Mouse (Mus musculus) heart, adult 2 months (tissue): ENCODE results near the gene Urgcp. TPM values are rescaled to one million over a fixed set of nuclear protein-coding genes. Genes with fewer than 3 reads are reported as not detected.

ENCODE experiments used
- DNase-seq, 2 experiments: peaks; one replicate each; pipeline ENCODE4 v3.0.0; 2021
- H3K27ac ChIP-seq: fragments of 200-600 bp; 2 replicates; pipeline ENCODE4 v1.8.1; 2022
- H3K27me3 ChIP-seq: fragments of 200-500 bp; 2 replicates; pipeline ENCODE4 v1.6.1; 2012; ENCODE audit warnings: mild to moderate bottlenecking, low read length, inconsistent platforms, mixed read lengths; ENCODE audit not compliant: control insufficient read depth, insufficient read depth
- H3K36me3 ChIP-seq: fragments of 200-500 bp; 2 replicates; pipeline ENCODE4 v1.6.1; 2012; ENCODE audit warnings: low read length, inconsistent platforms; ENCODE audit not compliant: control insufficient read depth, insufficient read depth
- H3K4me1 ChIP-seq: fragments of 200-500 bp; 2 replicates; pipeline ENCODE4 v1.6.1; 2011; ENCODE audit warnings: low read length; ENCODE audit not compliant: control insufficient read depth, insufficient read depth
- H3K4me3 ChIP-seq: fragments of 200-600 bp; 2 replicates; pipeline ENCODE4 v1.8.1; 2022
- H3K79me2 ChIP-seq: fragments of 200-500 bp; replicated peaks from 2 replicates; pipeline ENCODE4 v1.6.1; 2012; ENCODE audit warnings: mild to moderate bottlenecking, inconsistent platforms, low read length, moderate library complexity, mixed read lengths; ENCODE audit not compliant: control insufficient read depth, insufficient read depth
- H3K9ac ChIP-seq: fragments of 200-500 bp; 2 replicates; pipeline ENCODE4 v1.6.1; 2012; ENCODE audit warnings: low read depth, mild to moderate bottlenecking, control low read depth, inconsistent platforms, low read length, mixed read lengths
- CTCF ChIP-seq: fragments of 200-600 bp; IDR thresholded peaks from 2 replicates; pipeline ENCODE4 v1.8.1; 2022; ENCODE audit warnings: antibody characterized with exemption, mild to moderate bottlenecking, moderate library complexity
- EP300 ChIP-seq: fragments of 200-500 bp; IDR thresholded peaks from 2 replicates; pipeline ENCODE4 v1.6.1; 2011; ENCODE audit warnings: low read depth, low read length, control low read depth; ENCODE audit not compliant: insufficient read depth
- POLR2A ChIP-seq: fragments of 200-500 bp; IDR thresholded peaks from 2 replicates; pipeline ENCODE4 v1.6.1; 2011; ENCODE audit warnings: mild to moderate bottlenecking, low read depth, low read length, control low read depth; ENCODE audit not compliant: insufficient read depth
- WGBS: fragments of 180-500 bp; shearing (Covaris S2); methylation state at CpG from one replicate; pipeline ENCODE4 v1.1.7; 2018; 5-methylcytosine and 5-hydroxymethylcytosine counted together
- intact Hi-C: fragments of 180-260 bp; cut with DNase I; formaldehyde crosslinking; loops from one replicate; pipeline ENCODE4 v1.15.1; 2025
- polyA plus RNA-seq: library from polyadenylated mRNA; depleted of rRNA; stranded (reverse); fragments of >200 nt; gene quantifications from 2 replicates; pipeline ENCODE4 v1.2.3, GENCODE M21; 2012
- total RNA-seq, 2 experiments: library from RNA; stranded (reverse); gene quantifications; 2 replicates each; pipeline ENCODE4 v1.2.3; 2021

Urgcp gene
- total and polyA plus RNA-seq, 3 experiments: 26.1 to 69.8 (median 58.5) TPM

- H3K79me2 ChIP-seq: peaks cover 2% of the 10 kb centered on the region
- no peak for TF ChIP-seq EP300
- no peak for TF ChIP-seq CTCF
- no peak for TF ChIP-seq POLR2A
- peak overlapping the region; percentile 96 for H3K4me3 ChIP-seq
- WGBS: 43% methylated on average over 6 of the region's 6 CpGs
- H3K27me3 ChIP-seq: no peaks in the 10 kb centered on the region
- H3K27ac ChIP-seq: peak overlapping the region; percentile 91
- DNase-seq: no peak
- intact Hi-C loops: loop anchor here (2.0 to 5.0 kb wide), 5 partner anchors 47 to 302 kb away; no protein-coding TSS in a partner anchor
- no peaks in the 10 kb centered on the region for H3K36me3 ChIP-seq
- H3K9ac ChIP-seq: peak overlapping the region; percentile 79
- H3K4me1 ChIP-seq: peaks cover 6% of the 10 kb centered on the region
Observed at GRCm38 (mm10) chr11:5789071-5789753, 27.0 kb upstream of the Urgcp start.

- under 1% methylated on average over 74 of the region's 74 CpGs for WGBS
- H3K79me2 ChIP-seq: peaks cover 2% of the 10 kb centered on the region
- H3K4me3 ChIP-seq: peak within 1 kb of the TSS; percentile 96
- H3K4me1 ChIP-seq: peaks cover 6% of the 10 kb centered on the region
- no peaks in the 10 kb centered on the region for H3K27me3 ChIP-seq
- intact Hi-C loops: loop anchor here (1.0 to 5.0 kb wide), 6 partner anchors 25 to 301 kb away; no protein-coding TSS in a partner anchor
- peak within 1 kb of the TSS; percentile 79 for H3K9ac ChIP-seq
- DNase-seq: peak; percentile 98
- TF ChIP-seq CTCF (peak; percentile 83), EP300 (peak; percentile 51; the same call in 1 of the 2 replicates), POLR2A (peak; percentile 97)
- no peaks in the 10 kb centered on the region for H3K36me3 ChIP-seq
- peak within 1 kb of the TSS; percentile 91 for H3K27ac ChIP-seq
Observed at GRCm38 (mm10) chr11:5788056-5789014, 26.2 kb upstream of the Urgcp start, which contains the start of gene Dbnl. Dbnl (plus strand) TSS chr11:5788488.

DNA sequence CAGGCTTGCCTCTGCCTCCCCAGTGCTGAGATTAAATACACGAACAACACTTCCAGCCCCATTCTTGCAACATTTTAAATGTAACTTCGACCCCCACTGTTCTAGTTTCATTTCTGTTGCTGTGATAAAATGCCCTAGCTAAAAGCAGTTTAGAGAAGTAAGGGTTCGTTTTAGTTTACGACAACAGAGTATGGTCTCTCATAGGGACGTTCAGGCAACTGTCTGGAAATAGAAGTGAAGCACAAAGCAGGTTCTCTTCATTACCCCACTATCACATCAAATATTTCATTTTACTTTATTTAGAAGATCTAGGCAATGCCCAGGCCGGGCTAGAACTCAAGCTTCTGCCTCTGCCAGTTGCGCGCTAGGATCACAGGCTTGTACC lies 25.5 kb upstream of the Urgcp start:
- Histone ChIP-seq H3K4me3 (peak overlapping the region; percentile 96), H3K36me3 (no peaks in the 10 kb centered on the region), H3K4me1 (peaks cover 6% of the 10 kb centered on the region), H3K79me2 (peaks cover 2% of the 10 kb centered on the region), H3K27ac (peak overlapping the region; percentile 91), H3K9ac (peak overlapping the region; percentile 74), H3K27me3 (no peaks in the 10 kb centered on the region)
- intact Hi-C loops: loop anchor here (1.0 to 5.0 kb wide), 6 partner anchors 24 to 300 kb away; no protein-coding TSS in a partner anchor
- 34% methylated on average over 8 of the region's 8 CpGs for WGBS
- DNase-seq: no peak
- TF ChIP-seq POLR2A (no peak), CTCF (no peak), EP300 (no peak)

GRCm38 (mm10) chr11:5785732-5786131 lies 23.6 kb upstream of the Urgcp start:
- Histone ChIP-seq H3K9ac (no peak overlapping the region), H3K79me2 (peaks cover 2% of the 10 kb centered on the region), H3K27me3 (no peaks in the 10 kb centered on the region), H3K36me3 (no peaks in the 10 kb centered on the region), H3K4me1 (peaks cover 6% of the 10 kb centered on the region), H3K27ac (no peak overlapping the region), H3K4me3 (no peak overlapping the region)
- DNase-seq: no peak
- TF ChIP-seq CTCF: no peak
- TF ChIP-seq POLR2A: no peak
- no peak for TF ChIP-seq EP300
- intact Hi-C loops: loop anchor here (5.0 kb wide), 3 partner anchors 43 to 298 kb away; no protein-coding TSS in a partner anchor

GRCm38 (mm10) chr11:5782199-5782944 lies 20.2 kb upstream of the Urgcp start:
- no peak overlapping the region for H3K9ac ChIP-seq
- no peak for DNase-seq
- no peak overlapping the region for H3K27ac ChIP-seq
- TF ChIP-seq CTCF: peak; percentile 45
- TF ChIP-seq EP300: no peak
- H3K27me3 ChIP-seq: no peaks in the 10 kb centered on the region
- H3K4me3 ChIP-seq: no peak overlapping the region
- 43% methylated on average over 8 of the region's 8 CpGs for WGBS
- H3K36me3 ChIP-seq: no peaks in the 10 kb centered on the region
- intact Hi-C loops: no loop called here
- H3K79me2 ChIP-seq: no peaks in the 10 kb centered on the region
- H3K4me1 ChIP-seq: no peaks in the 10 kb centered on the region
